Mouse (Mus musculus): Measurements from ENCODE around the gene Zfp273.

DNA sequence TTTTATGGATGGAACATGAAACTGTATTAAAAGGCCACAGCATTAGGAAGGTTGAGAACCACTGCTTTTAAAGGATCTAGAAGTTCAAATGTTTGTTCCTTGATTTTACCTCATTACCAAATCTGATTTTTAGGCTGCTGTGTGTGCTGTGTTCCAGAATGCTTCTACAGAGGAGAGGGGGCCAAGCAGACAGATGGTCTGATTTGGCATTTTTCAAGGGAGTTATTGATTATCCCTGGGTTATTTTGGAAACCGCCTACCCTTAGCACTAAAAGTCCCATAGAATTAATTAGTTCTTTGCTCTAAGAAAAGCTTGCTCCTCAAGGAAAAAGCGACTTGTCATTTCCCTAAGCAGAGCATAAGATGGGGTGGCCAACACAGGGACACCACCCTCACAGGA lies 40.4 kb downstream of the Zfp273 start:
- TF ChIP-seq CTCF (IDR thresholded peaks at IDR 0.05; ENCODE audit: low read depth), result no peak
- TF ChIP-seq EP300 (IDR thresholded peaks at IDR 0.05; ENCODE audit: low read depth), result no peak
